Mouse (Mus musculus) left cerebral cortex, postnatal 10 days (tissue): Measurements from ENCODE around the gene Tnfrsf11a. TPM values are rescaled to one million over a fixed set of nuclear protein-coding genes. Genes with fewer than 3 reads are reported as not detected.
"Not testable (repeated sequence)": the region's sequence is repeated elsewhere in the genome, so short reads cannot be mapped to it uniquely, and the experiment has no call there.

Experiments
- DNase-seq, 2 experiments: peaks; one replicate each; pipeline ENCODE4 v3.0.0; 2021 to 2022; ENCODE audit warnings: low spot score in 2 of 2, mixed read lengths in 1 of 2; ENCODE audit errors: extremely low spot score in 1 of 2
- intact Hi-C: fragments of 180-260 bp; cut with DNase I; formaldehyde crosslinking; loops from one replicate; pipeline ENCODE4 v1.15.1; 2025
- total RNA-seq, 2 experiments: library from RNA; stranded (reverse); gene quantifications; 2 replicates each; pipeline ENCODE4 v1.2.3; 2021

Gene Tnfrsf11a
- total RNA-seq, 2 experiments from 2014 or later: 7.9 to 8.7 TPM

DNA sequence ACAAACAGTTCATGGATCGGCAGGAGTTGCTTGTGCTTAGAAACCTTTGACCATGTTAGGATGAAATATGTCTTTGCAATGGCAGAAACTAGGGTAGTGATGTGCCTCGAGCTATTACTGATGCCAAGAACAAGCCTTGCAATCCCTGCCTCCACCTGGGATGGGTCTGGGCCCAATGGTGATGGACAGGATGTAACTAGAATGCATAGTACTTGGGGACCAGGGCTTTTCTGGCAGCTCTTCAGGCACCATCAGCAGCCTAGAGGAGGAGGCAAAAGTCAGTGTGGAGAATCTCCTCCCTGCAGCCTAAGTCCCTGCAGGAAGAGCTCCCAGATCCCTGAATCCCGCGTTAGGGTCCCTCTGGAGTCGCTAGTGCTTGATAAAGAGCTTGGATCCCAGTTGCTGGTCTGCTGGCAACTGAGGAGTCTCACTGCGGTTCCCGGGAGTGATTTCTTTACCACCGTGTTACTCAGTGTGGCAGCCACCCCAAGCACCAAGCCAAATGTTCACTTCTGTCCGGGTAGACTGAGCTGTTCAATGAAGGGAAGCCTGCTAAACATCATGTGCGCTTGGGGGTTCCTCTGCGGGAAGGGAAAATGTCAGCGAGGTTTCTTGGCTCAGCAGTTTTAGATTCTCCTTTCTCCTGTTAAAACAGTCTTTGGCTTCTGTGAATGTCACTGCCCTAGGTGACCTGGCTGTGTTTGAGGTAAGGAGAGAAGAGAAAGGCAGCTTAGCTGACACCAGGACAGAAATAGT lies 1.1 kb downstream of the Tnfrsf11a start:
- intact Hi-C loops: loop anchor here (5.0 kb wide), 1 partner anchor 211 kb away; the partner anchor contains the start of gene Zcchc2
- no peak for DNase-seq

GRCm38 (mm10) chr1:105784257-105785016 lies 3.9 kb downstream of the Tnfrsf11a start:
- intact Hi-C loops: loop anchor here (5.0 kb wide), 1 partner anchor 208 kb away; the partner anchor contains the start of gene Zcchc2
- DNase-seq: no peak

- intact Hi-C loops: no loop called here
- no peak for DNase-seq
Measured at GRCm38 (mm10) chr1:105785146-105785545, 4.6 kb downstream of the Tnfrsf11a start.

DNA sequence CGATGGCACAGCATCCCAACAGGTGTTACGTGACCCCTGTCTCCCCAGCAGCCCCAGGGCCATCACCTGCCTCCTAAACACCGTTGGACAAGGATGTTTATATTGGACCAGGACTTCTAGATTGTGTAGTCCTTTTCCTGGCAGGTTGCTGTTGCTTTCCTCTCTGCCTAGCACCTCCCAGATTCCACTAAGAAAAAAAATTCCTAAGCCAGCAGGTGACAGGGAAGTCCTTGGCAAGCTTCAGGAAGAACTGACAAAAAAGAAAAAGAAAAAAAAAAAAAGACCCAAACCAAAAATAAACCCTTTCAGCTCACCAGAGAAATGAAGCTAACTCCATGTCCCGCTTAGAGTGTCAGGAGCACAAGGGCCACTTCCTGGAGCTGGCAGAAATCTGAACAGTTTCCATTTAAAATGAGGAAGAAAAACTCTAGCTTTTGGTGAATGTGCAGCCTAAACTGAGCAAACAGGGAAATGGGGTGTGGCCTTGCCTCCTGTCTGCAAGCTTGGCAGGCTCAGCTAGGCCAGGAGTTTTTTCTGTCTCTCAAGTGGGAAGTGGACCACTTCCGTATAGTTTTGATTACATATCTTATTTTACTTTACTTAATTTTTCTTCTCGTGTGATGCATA lies 6.3 kb downstream of the Tnfrsf11a start:
- no peak for DNase-seq
- intact Hi-C loops: no loop called here

- intact Hi-C loops: no loop called here
- no peak for DNase-seq
Measured at GRCm38 (mm10) chr1:105790103-105790502, 9.6 kb downstream of the Tnfrsf11a start.

DNA sequence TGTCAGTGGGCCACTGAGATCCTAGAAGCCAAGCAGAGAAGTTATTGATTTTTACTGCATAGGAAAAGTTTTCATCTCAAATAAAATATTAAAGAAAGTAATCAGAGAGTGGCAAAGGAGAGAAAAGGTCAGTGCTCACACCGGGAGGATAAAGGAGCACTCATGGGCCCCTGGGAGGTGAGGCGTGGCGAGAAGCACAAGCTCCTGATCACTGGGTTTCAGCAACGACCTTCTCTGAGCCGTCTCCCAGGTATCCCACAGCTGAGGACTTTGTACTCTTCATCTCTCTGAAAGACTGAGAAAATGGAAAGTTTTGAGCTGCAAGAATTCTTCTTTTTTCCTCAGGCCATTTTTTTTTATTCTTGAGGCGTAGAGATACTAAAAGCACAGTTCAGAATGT lies 14.2 kb downstream of the Tnfrsf11a start:
- intact Hi-C loops: no loop called here
- no peak for DNase-seq

DNA sequence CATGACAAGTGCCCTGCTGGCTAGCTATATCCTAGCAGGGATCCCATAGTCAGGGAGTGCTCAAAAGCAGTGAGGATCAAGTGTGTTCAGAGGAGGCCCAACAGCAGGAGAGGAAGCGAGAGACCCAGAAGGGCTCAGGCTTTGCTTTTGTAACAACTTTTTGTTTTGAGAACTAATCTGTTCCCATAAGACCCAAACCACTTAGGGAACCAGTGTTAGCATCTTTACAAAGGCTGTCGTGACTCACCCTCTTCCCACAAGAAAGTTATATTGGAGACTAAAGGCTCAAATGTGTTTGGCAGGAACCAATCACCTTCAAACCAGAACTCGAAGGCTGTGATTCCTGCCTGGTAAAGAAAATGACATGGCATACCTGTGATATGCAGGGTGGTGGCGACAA lies 15.2 kb downstream of the Tnfrsf11a start:
- no peak for DNase-seq

GRCm38 (mm10) chr1:105800570-105800969 lies 20.1 kb downstream of the Tnfrsf11a start:
- no peak for DNase-seq
- intact Hi-C loops: no loop called here

More for the DNA sequence above, 15.2 kb downstream of the Tnfrsf11a start:
- intact Hi-C loops: no loop called here

- intact Hi-C loops: no loop called here
- no peak for DNase-seq
Measured at GRCm38 (mm10) chr1:105801252-105801651, 20.7 kb downstream of the Tnfrsf11a start.

- intact Hi-C loops: no loop called here
- no peak for DNase-seq
Measured at GRCm38 (mm10) chr1:105802941-105803340, 22.4 kb downstream of the Tnfrsf11a start.

DNA sequence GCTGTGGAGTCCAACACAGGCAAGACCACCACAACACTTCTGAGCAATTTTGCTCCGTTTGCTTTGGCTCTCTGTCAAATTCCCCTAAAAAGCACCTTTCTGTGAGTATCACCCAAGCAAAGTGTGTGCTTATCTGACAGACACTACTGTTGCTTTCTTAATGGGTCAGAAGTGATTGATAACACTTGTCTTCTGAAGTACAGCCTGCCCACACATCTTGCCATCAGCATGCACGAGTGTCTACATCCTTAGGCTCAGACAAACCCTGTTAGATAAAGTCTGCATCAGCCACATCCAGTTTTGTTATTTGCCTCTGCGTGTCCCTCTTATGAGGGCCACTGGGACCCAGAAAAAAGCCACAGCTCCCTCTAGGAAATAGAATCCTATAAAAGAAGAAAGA lies 23.8 kb downstream of the Tnfrsf11a start:
- no peak for DNase-seq
- intact Hi-C loops: no loop called here

- no peak for DNase-seq
- intact Hi-C loops: no loop called here
Measured at GRCm38 (mm10) chr1:105805565-105805964, 25.0 kb downstream of the Tnfrsf11a start.

DNA sequence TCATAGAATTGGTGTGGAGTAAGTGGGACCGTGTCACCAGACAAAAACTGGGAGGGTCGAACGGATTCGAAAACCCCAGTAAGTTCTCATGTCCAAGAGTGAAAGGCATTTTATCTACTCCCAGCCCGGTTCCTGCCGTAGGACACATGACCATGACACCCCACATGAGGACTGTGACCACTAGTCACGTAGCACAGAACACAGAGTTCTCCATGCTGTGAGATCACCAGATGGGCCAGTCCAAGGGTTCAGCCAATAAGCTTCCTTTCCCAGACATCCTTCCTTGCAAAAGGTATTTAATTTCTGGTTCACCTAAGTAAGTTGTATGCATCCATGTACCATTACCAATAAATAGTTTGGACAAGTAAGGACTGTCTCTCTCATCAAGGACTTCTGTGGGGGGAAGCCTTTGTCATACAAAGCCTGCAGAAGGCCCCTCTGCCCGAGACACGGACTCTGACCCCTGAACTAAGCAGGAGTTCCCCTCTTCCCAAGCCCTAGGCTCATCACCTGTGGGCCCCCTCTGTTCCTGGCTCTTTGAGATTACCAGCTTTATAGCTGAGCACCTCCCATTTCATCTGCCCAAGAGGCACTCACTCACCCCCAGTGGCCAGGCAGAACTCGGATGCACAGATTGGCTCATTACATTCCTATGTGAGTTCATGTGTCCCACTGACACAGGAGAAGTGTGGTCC lies 26.7 kb downstream of the Tnfrsf11a start:
- DNase-seq: no peak
- intact Hi-C loops: no loop called here

DNA sequence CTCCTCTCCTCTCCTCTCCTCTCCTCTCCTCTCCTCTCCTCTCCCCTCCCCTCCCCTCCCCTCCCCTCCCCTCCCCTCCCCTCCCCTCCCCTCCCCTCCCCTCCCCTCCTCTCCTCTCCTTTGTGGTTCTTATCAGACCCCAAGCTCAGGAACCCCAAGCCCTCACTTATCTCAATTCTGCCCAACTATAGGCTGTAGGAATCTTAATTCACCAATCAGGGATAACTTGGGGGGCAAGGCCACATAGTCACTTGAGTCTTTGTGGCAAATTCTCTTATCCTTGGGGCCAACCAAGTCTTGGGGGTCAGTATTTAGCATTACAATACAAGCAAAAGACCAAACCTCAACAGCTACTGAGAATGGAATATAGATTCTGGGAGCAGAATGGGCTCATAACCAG lies 31.5 kb downstream of the Tnfrsf11a start:
- intact Hi-C loops, DNase-seq: not testable (repeated sequence)

- no peak for DNase-seq
- intact Hi-C loops: no loop called here
Measured at GRCm38 (mm10) chr1:105812960-105813708, 32.6 kb downstream of the Tnfrsf11a start.

DNA sequence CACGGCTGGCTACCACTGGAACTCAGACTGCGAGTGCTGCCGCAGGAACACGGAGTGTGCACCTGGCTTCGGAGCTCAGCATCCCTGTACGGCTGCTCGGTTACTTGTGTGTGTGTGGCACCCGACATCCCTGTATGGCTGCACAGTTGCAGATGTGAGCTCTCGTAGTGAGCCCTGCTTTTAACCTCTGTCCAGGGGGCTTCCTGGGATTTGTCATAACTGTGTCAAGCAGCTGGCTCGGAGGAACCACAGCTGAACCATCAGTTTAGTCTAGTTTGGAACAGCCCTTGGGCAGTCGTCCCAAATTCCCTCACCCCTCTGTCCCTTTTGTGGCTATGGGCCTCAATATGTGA lies 33.2 kb downstream of the Tnfrsf11a start:
- DNase-seq: peak in 1 of 2 experiments; percentile 23
- intact Hi-C loops: no loop called here

DNA sequence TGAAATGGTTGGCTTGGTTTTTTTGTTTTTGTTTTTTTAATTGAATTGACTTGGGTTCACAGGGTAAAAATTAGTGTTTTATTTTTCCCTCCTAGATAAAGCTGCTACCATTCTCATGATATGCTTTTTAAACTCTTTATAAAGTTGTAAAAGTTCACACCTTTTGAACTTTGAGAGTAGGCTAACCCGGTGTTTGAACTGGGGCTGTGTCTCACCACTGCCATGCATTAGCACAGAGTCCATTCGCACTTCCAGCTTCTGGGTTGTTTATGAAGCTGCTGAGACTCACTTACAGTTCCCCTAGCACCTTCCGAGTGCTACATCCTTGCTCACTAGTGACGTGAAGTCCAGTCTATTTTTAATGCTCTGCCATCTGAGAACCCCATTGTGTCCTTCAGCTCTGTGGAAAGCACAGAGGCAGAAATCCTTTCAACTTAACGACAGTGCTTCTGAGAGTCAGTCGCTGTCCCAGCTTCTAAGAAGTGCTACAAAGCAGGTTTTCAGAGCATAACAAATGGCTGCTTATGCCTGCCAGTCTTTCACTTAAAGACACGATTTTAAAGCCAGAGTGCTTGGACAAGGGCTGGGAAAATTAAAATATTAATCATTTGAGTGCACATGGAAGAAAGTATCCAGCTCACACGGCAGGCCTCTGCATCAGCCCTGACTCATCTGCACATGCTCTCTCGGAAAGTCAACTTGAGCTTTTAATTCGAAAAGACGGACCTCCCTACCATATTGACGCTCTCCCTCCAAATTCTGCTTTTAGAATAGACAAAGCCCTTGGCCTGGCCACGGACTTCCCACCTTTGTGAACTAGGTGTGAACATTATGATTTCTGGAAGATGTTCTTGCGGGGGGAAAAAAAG lies 34.1 kb downstream of the Tnfrsf11a start:
- intact Hi-C loops: no loop called here
- no peak for DNase-seq

DNA sequence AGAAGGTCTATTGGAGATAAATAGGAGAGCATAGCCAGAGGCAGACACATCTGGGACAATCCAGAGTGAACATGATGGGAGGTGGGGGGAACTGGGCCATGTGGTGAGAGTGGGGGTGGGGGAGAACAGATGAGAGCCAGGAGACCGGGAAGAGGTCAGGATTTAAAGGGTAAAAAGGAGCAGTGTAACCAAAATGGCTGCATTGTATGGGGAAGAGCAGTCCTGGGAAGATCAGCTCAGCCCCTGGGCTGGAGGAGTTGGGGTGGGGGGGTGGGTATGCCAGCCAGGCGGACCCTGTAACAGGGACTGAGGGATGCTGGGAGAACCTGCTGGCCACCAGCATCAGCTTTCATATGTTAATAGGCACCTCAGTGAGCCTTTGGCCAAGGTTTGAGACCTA lies 34.8 kb downstream of the Tnfrsf11a start:
- no peak for DNase-seq
- intact Hi-C loops: no loop called here
